Mouse (Mus musculus): Measurements from ENCODE around the gene Hdgfl3. TPM values are rescaled to one million over a fixed set of nuclear protein-coding genes. Genes with fewer than 3 reads are reported as not detected.
"Not testable (repeated sequence)": the region's sequence is repeated elsewhere in the genome, so short reads cannot be mapped to it uniquely, and the experiment has no call there.

Gene Hdgfl3
- total and polyA plus RNA-seq, 3 experiments = 0.04 TPM; not detected in 2

- H3K79me2 ChIP-seq (replicated peaks; ENCODE audit: control insufficient read depth, extremely low read depth, insufficient read depth, poor library complexity, severe bottlenecking) = no peaks in the 10 kb centered on the region
- H3K9me3 ChIP-seq (replicated peaks; ENCODE audit: low read length) = peaks cover 3% of the 10 kb centered on the region
- H3K9ac ChIP-seq (ENCODE audit: insufficient read depth, low read depth) = no peak overlapping the region
- no peaks in the 10 kb centered on the region for H3K4me1 ChIP-seq (ENCODE audit: control insufficient read depth in 1 of 2, insufficient read depth in 2 of 2)
- dilution Hi-C loops (cut with MboI; ENCODE audit: extremely low pct_ligation_motif_present, extremely low pct_unique_long_range_greater_than_20kb, low sequenced_read_pairs) (no loop called here), in situ Hi-C loops (cut with MboI; ENCODE audit: low pct_ligation_motif_present, low pct_unique_long_range_greater_than_20kb, low sequenced_read_pairs) (no loop called here)
- H3K4me3 ChIP-seq (replicated peaks in 1 of 3; ENCODE audit: low read depth in 2 of 3, low read length in 2 of 3, poor library complexity in 1 of 3) = no peak overlapping the region
- no peaks in the 10 kb centered on the region for H3K36me3 ChIP-seq (replicated peaks in 1 of 2; ENCODE audit: control insufficient read depth in 1 of 2, insufficient read depth in 1 of 2, low read length in 1 of 2)
- H3K4me2 ChIP-seq (ENCODE audit: insufficient read depth, low read depth, poor library complexity, severe bottlenecking) = no peak overlapping the region
- no peak for DNase-seq (ENCODE audit: extremely low read depth)
- H3K27me3 ChIP-seq (replicated peaks) = no peaks in the 10 kb centered on the region
- no peak overlapping the region for H3K27ac ChIP-seq (ENCODE audit: insufficient read depth, low read depth)
- no peak for TF ChIP-seq ZNF384 (IDR thresholded peaks at IDR 0.05; ENCODE audit: low read depth, low read length)
- no peak for TF ChIP-seq SMC3 (IDR thresholded peaks at IDR 0.05; ENCODE audit: low read depth, low read length)
- no peak for TF ChIP-seq JUN (IDR thresholded peaks at IDR 0.05; ENCODE audit: insufficient read depth, low read depth, low read length)
- TF ChIP-seq E2F4 (IDR thresholded peaks at IDR 0.05; ENCODE audit: insufficient replicate concordance, low read depth, low read length) = no peak
- no peak for TF ChIP-seq MXI1 (IDR thresholded peaks at IDR 0.05; ENCODE audit: low read depth, low read length)
- no peak for TF ChIP-seq BHLHE40 (IDR thresholded peaks at IDR 0.05; ENCODE audit: low read depth, low read length)
- TF ChIP-seq CTCF (conservative IDR thresholded peaks at IDR 0.05 in 1 of 2, IDR thresholded peaks at IDR 0.05 in 1 of 2; ENCODE audit: low read depth in 2 of 2, low read length in 2 of 2) = no peak
Measured at GRCm38 (mm10) chr7:81840661-81841181, 93.6 kb downstream of the Hdgfl3 start.

GRCm38 (mm10) chr7:81839746-81840145 is 94.5 kb downstream of the Hdgfl3 start:
- H3K4me3 ChIP-seq (replicated peaks in 1 of 3; ENCODE audit: low read depth in 2 of 3, low read length in 2 of 3, poor library complexity in 1 of 3) = no peak overlapping the region
- peaks cover 3% of the 10 kb centered on the region for H3K9me3 ChIP-seq (replicated peaks; ENCODE audit: low read length)
- H3K4me1 ChIP-seq (ENCODE audit: control insufficient read depth in 1 of 2, insufficient read depth in 2 of 2) = no peaks in the 10 kb centered on the region
- H3K27me3 ChIP-seq (replicated peaks) = no peaks in the 10 kb centered on the region
- dilution Hi-C loops (cut with MboI; ENCODE audit: extremely low pct_ligation_motif_present, extremely low pct_unique_long_range_greater_than_20kb, low sequenced_read_pairs) = no loop called here
- no peak overlapping the region for H3K4me2 ChIP-seq (ENCODE audit: insufficient read depth, low read depth, poor library complexity, severe bottlenecking)
- DNase-seq (ENCODE audit: extremely low read depth) = no peak
- in situ Hi-C loops (cut with MboI; ENCODE audit: low pct_ligation_motif_present, low pct_unique_long_range_greater_than_20kb, low sequenced_read_pairs) = no loop called here
- no peaks in the 10 kb centered on the region for H3K36me3 ChIP-seq (replicated peaks in 1 of 2; ENCODE audit: control insufficient read depth in 1 of 2, insufficient read depth in 1 of 2, low read length in 1 of 2)
- H3K79me2 ChIP-seq (replicated peaks; ENCODE audit: control insufficient read depth, extremely low read depth, insufficient read depth, poor library complexity, severe bottlenecking) = no peaks in the 10 kb centered on the region
- no peak overlapping the region for H3K27ac ChIP-seq (ENCODE audit: insufficient read depth, low read depth)
- no peak overlapping the region for H3K9ac ChIP-seq (ENCODE audit: insufficient read depth, low read depth)
- TF ChIP-seq ZNF384 (IDR thresholded peaks at IDR 0.05; ENCODE audit: low read depth, low read length) (no peak), ELF1 (IDR thresholded peaks at IDR 0.05; ENCODE audit: low read depth, low read length) (no peak), NRF1 (IDR thresholded peaks at IDR 0.05; ENCODE audit: low read depth, low read length) (no peak), RAD21 (IDR thresholded peaks at IDR 0.05; ENCODE audit: low read depth, low read length) (no peak), TBP (conservative IDR thresholded peaks at IDR 0.05; ENCODE audit: low read depth, low read length) (no peak), HCFC1 (IDR thresholded peaks at IDR 0.05; ENCODE audit: low read depth, low read length) (no peak), ZMIZ1 (IDR thresholded peaks at IDR 0.05; ENCODE audit: low read depth, low read length) (no peak), E2F4 (IDR thresholded peaks at IDR 0.05; ENCODE audit: insufficient replicate concordance, low read depth, low read length) (no peak)

- H3K27me3 ChIP-seq (replicated peaks); in situ Hi-C loops (cut with MboI; ENCODE audit: low pct_ligation_motif_present, low pct_unique_long_range_greater_than_20kb, low sequenced_read_pairs); H3K9ac ChIP-seq (ENCODE audit: insufficient read depth, low read depth); H3K4me3 ChIP-seq (replicated peaks in 1 of 3; ENCODE audit: low read depth in 2 of 3, low read length in 2 of 3, poor library complexity in 1 of 3); H3K4me1 ChIP-seq (ENCODE audit: control insufficient read depth in 1 of 2, insufficient read depth in 2 of 2); dilution Hi-C loops (cut with MboI; ENCODE audit: extremely low pct_ligation_motif_present, extremely low pct_unique_long_range_greater_than_20kb, low sequenced_read_pairs); H3K27ac ChIP-seq (ENCODE audit: insufficient read depth, low read depth); H3K4me2 ChIP-seq (ENCODE audit: insufficient read depth, low read depth, poor library complexity, severe bottlenecking); H3K36me3 ChIP-seq (replicated peaks in 1 of 2; ENCODE audit: control insufficient read depth in 1 of 2, insufficient read depth in 1 of 2, low read length in 1 of 2); H3K9me3 ChIP-seq (replicated peaks; ENCODE audit: low read length); H3K79me2 ChIP-seq (replicated peaks; ENCODE audit: control insufficient read depth, extremely low read depth, insufficient read depth, poor library complexity, severe bottlenecking); DNase-seq (ENCODE audit: extremely low read depth): not testable (repeated sequence)
Measured at GRCm38 (mm10) chr7:81837771-81838170, 96.5 kb downstream of the Hdgfl3 start.
